Mouse (Mus musculus): Measurements from ENCODE around the gene Pxk. TPM values are rescaled to one million over a fixed set of nuclear protein-coding genes. Genes with fewer than 3 reads are reported as not detected.

The Pxk gene
- polyA plus RNA-seq, 2 experiments, result 35.4 to 36.4 TPM

DNA sequence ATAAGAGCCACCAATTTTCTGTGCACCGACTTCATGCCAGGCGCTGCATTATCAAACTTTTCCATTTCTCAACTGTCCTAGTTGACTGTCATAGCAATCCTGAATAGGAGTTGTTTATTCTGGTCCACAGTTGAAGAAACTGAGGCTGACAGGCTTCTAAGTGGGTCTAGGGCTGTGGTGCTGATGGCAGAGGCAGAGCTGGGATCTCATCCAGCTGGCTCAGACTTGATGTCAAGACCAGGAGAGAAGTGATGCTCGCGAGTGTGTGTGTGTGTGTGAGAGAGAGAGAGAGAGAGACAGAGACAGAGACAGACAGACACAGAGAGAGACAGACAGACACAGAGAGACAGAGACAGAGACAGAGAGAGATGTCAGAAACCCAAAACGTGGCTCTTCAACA is 102.8 kb downstream of the Pxk start:
- H3K4me2 ChIP-seq (replicated peaks; ENCODE audit: low read depth, low read length, severe bottlenecking), result no peak overlapping the region
- H3K9ac ChIP-seq (ENCODE audit: low read depth, low read length, severe bottlenecking), result no peak overlapping the region
- ATAC-seq (ENCODE audit: low FRiP score, low read depth), result no peak
- no peaks in the 10 kb centered on the region for H3K4me1 ChIP-seq (ENCODE audit: control insufficient read depth, insufficient read depth, low read length)
- 84% methylated on average over 5 of the region's 5 CpGs for WGBS
- no peak overlapping the region for H3K27ac ChIP-seq (replicated peaks; ENCODE audit: low read depth, low read length)
- no peak for TF ChIP-seq POLR2A (IDR thresholded peaks at IDR 0.05; ENCODE audit: borderline replicate concordance, extremely low read depth, insufficient read depth, insufficient read length)
- no peak overlapping the region for H3K4me3 ChIP-seq (replicated peaks; ENCODE audit: low read length)
- no peak for DNase-seq (ENCODE audit: low spot score)
- H3K9me3 ChIP-seq (ENCODE audit: control insufficient read depth, low read length), result no peaks in the 10 kb centered on the region
- H3K36me3 ChIP-seq (ENCODE audit: control insufficient read depth, insufficient read depth, low read length), result no peaks in the 10 kb centered on the region
- no peaks in the 10 kb centered on the region for H3K27me3 ChIP-seq (ENCODE audit: control insufficient read depth, insufficient read depth, low read length)

DNA sequence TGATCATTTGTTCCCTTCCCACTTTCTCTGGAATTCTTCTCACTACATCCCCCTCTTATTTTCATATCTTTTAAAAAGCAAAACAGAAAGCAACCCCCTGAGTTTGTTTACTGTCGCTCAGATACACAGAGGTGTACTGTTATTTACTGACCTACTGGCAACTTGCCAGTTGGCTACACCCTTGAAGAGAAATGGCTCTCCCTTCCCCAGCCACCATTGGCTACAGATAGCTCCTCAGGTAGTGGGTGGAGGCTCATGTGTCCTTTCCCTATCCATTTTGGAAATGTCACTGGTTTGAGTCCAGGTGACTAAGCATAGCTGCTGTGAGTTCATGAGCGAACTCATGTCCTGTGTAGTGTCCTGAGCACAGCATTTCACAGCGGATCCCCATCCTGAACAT is 103.7 kb downstream of the Pxk start:
- Histone ChIP-seq H3K9ac (ENCODE audit: low read depth, low read length, severe bottlenecking) (no peak overlapping the region), H3K27ac (replicated peaks; ENCODE audit: low read depth, low read length) (no peak overlapping the region), H3K9me3 (ENCODE audit: control insufficient read depth, low read length) (no peaks in the 10 kb centered on the region), H3K36me3 (ENCODE audit: control insufficient read depth, insufficient read depth, low read length) (no peaks in the 10 kb centered on the region), H3K27me3 (ENCODE audit: control insufficient read depth, insufficient read depth, low read length) (no peaks in the 10 kb centered on the region), H3K4me2 (replicated peaks; ENCODE audit: low read depth, low read length, severe bottlenecking) (no peak overlapping the region), H3K4me3 (replicated peaks; ENCODE audit: low read length) (no peak overlapping the region), H3K4me1 (ENCODE audit: control insufficient read depth, insufficient read depth, low read length) (no peaks in the 10 kb centered on the region)
- whole genome bisulfite sequencing, result 75% methylated on average over 3 of the region's 3 CpGs
- ATAC-seq (ENCODE audit: low FRiP score, low read depth) (no peak), DNase-seq (ENCODE audit: low spot score) (no peak)
- no peak for TF ChIP-seq POLR2A (IDR thresholded peaks at IDR 0.05; ENCODE audit: borderline replicate concordance, extremely low read depth, insufficient read depth, insufficient read length)

DNA sequence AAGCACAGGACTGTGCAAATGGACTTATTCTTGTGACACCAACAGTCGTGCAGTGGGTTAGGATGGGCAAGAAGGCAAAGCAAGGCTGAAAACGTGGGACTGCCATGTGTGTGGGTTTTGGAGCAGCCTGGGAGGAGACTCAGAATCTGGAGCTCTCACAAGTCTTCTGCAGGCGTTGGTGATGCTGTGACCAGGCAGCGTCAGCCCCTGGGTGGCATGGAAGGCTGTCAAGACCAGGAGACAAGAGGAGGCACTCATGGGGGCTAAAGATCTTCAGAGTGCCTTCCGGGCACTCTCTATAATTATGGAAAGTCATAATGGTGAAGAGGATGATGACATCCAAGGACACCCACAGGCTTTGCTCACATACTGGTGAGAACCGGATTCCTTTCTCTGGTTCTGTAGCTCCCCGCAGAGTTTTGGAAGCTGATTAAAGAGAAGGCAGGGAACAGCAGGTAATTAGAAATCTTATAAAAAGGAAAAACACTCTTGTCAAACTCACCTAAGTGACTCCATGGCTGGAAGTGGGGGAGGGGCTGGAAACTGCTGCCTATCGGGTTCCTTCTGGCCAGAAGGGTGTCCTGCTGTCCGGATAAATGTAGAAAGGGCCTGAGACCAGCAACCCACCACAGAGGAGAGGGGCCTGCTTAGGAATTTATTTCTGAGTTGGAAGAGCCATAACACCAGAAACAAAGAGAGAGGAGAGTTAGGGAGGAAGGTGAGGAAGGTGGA is 108.3 kb downstream of the Pxk start:
- no peaks in the 10 kb centered on the region for H3K36me3 ChIP-seq (ENCODE audit: control insufficient read depth, insufficient read depth, low read length)
- no peaks in the 10 kb centered on the region for H3K27me3 ChIP-seq (ENCODE audit: control insufficient read depth, insufficient read depth, low read length)
- no peak for TF ChIP-seq POLR2A (IDR thresholded peaks at IDR 0.05; ENCODE audit: borderline replicate concordance, extremely low read depth, insufficient read depth, insufficient read length)
- ATAC-seq (ENCODE audit: low FRiP score, low read depth) (no peak), DNase-seq (ENCODE audit: low spot score) (no peak)
- WGBS, result 39% methylated on average over 9 of the region's 9 CpGs
- no peak overlapping the region for H3K27ac ChIP-seq (replicated peaks; ENCODE audit: low read depth, low read length)
- H3K4me3 ChIP-seq (replicated peaks; ENCODE audit: low read length), result no peak overlapping the region
- no peak overlapping the region for H3K4me2 ChIP-seq (replicated peaks; ENCODE audit: low read depth, low read length, severe bottlenecking)
- 0 out of 2 replicates have a peak, but pooled peaks cover 5% of the 10 kb centered on the region for H3K4me1 ChIP-seq (ENCODE audit: control insufficient read depth, insufficient read depth, low read length)
- no peak overlapping the region for H3K9ac ChIP-seq (ENCODE audit: low read depth, low read length, severe bottlenecking)
- H3K9me3 ChIP-seq (ENCODE audit: control insufficient read depth, low read length), result no peaks in the 10 kb centered on the region

DNA sequence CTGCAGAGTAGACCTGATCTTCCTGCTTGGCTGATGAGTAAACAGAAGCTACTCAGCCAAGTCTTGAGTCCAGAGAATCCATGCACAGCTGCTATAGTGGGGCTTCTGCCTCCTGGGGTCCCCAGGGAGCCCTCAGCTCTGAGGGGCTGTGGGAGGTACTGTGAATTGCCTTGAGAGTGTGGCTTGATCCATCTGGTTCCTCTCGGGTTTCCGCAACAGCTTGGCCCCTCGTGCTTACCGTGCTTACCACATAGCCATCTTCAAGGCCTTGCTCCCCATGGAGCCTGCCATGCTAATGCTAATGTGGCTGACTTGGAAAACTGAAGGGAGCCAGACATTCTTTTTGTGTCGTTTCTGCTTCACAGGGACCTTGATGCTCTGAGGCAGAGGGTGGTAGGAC is 109.1 kb downstream of the Pxk start:
- no peaks in the 10 kb centered on the region for H3K27me3 ChIP-seq (ENCODE audit: control insufficient read depth, insufficient read depth, low read length)
- ATAC-seq (ENCODE audit: low FRiP score, low read depth) (peak; percentile 53; the same call in 1 of the 2 replicates), DNase-seq (ENCODE audit: low spot score) (no peak)
- WGBS, result 20% methylated on average over 5 of the region's 5 CpGs
- H3K27ac ChIP-seq (replicated peaks; ENCODE audit: low read depth, low read length), result no peak overlapping the region
- TF ChIP-seq POLR2A (IDR thresholded peaks at IDR 0.05; ENCODE audit: borderline replicate concordance, extremely low read depth, insufficient read depth, insufficient read length), result no peak
- no peak overlapping the region for H3K9ac ChIP-seq (ENCODE audit: low read depth, low read length, severe bottlenecking)
- H3K9me3 ChIP-seq (ENCODE audit: control insufficient read depth, low read length), result no peaks in the 10 kb centered on the region
- no peak overlapping the region for H3K4me3 ChIP-seq (replicated peaks; ENCODE audit: low read length)
- H3K4me2 ChIP-seq (replicated peaks; ENCODE audit: low read depth, low read length, severe bottlenecking), result no peak overlapping the region
- H3K36me3 ChIP-seq (ENCODE audit: control insufficient read depth, insufficient read depth, low read length), result no peaks in the 10 kb centered on the region
- H3K4me1 ChIP-seq (ENCODE audit: control insufficient read depth, insufficient read depth, low read length), result 0 out of 2 replicates have a peak, but pooled peaks cover 5% of the 10 kb centered on the region

DNA sequence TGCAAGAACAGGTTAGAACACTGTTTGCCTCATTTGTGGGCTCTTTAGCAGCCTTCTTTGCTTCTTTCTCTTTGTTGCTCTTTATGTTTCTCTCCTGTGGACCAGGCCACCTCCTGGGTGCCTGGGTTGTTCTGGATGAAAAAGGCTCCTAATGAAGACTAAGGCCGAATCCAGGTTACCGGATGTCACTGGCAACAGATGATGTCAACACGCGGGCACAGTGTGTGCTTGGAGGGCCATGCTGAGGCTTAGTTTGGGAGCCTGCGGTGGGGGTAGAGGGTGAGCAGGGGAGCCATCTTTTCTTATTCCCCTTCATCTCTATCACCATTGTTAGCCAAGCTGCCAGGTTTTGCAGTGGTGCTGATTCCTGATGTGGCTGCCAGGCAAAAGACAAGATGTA is 109.5 kb downstream of the Pxk start:
- Histone ChIP-seq H3K36me3 (ENCODE audit: control insufficient read depth, insufficient read depth, low read length) (no peaks in the 10 kb centered on the region), H3K4me1 (ENCODE audit: control insufficient read depth, insufficient read depth, low read length) (0 out of 2 replicates have a peak, but pooled peaks cover 5% of the 10 kb centered on the region), H3K27me3 (ENCODE audit: control insufficient read depth, insufficient read depth, low read length) (no peaks in the 10 kb centered on the region), H3K27ac (replicated peaks; ENCODE audit: low read depth, low read length) (no peak overlapping the region), H3K4me3 (replicated peaks; ENCODE audit: low read length) (no peak overlapping the region), H3K4me2 (replicated peaks; ENCODE audit: low read depth, low read length, severe bottlenecking) (no peak overlapping the region), H3K9me3 (ENCODE audit: control insufficient read depth, low read length) (no peaks in the 10 kb centered on the region), H3K9ac (ENCODE audit: low read depth, low read length, severe bottlenecking) (no peak overlapping the region)
- DNase-seq (ENCODE audit: low spot score), result no peak
- no peak for ATAC-seq (ENCODE audit: low FRiP score, low read depth)
- 82% methylated on average over 5 of the region's 5 CpGs for WGBS
- TF ChIP-seq POLR2A (IDR thresholded peaks at IDR 0.05; ENCODE audit: borderline replicate concordance, extremely low read depth, insufficient read depth, insufficient read length), result no peak

Data from limb, embryonic 14.5 days (tissue).